Mouse (Mus musculus): ENCODE data around the gene Kctd14.

GRCm38 (mm10) chr7:97500555-97501209, 49.6 kb downstream of the Kctd14 start:
- TF ChIP-seq POLR2A (IDR thresholded peaks at IDR 0.05; ENCODE audit: insufficient read depth, low read depth, low read length) (no peak), CTCF (IDR thresholded peaks at IDR 0.05) (no peak), EP300 (IDR thresholded peaks at IDR 0.05; ENCODE audit: insufficient read depth, low read depth, low read length) (peak; percentile 86; the same call in 1 of the 2 replicates)

Data from heart, adult 2 months (tissue).